Mouse (Mus musculus): ENCODE results near the gene Nceh1. TPM values are rescaled to one million over a fixed set of nuclear protein-coding genes. Genes with fewer than 3 reads are reported as not detected.

Nceh1 gene
- 33.5 and 59.1 TPM in 2 replicates for polyA plus RNA-seq (2012; rRNA removed)

DNA sequence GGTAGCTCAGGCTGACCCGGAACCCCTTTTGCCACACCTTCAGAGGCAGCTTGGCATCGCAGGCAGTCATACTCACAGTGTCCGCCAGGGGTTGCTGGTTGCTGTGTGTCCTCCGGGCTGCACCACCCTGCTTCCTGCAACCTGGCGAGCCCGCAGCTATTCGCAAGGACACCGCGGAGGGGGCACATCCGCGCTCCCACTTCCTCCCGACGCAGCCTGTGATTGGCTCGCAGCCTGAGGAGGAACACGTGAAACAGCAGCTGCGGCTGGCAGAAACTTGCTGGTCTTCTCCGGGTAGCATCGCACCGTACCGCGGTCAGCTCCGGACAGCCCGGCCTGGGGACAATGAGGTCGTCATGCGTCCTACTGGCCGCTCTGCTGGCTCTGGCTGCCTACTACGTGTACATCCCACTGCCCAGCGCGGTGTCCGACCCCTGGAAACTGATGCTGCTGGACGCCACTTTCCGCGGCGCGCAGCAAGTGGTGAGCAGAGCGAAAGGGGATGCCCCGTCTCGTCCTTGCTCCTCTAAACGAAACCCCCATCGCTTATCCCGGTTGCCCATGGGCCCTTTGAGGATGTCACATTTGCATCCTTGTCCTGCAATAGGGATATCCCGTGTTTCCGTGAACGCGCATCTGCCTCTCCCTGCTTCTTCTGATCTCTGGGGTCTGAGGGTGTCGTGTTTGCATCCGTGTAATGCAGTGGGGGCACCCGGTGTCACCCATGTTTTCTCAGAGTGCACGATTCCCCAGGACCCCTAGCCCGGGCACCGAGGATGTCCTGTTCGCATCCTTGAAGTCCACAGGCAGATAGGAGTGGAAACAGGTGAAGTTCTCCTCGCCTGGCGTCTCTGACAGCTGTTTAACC lies at the start of gene Nceh1:
Gene Nceh1, plus strand, starts transcription at position 233 of the 868 bp plus-strand sequence.

DNA sequence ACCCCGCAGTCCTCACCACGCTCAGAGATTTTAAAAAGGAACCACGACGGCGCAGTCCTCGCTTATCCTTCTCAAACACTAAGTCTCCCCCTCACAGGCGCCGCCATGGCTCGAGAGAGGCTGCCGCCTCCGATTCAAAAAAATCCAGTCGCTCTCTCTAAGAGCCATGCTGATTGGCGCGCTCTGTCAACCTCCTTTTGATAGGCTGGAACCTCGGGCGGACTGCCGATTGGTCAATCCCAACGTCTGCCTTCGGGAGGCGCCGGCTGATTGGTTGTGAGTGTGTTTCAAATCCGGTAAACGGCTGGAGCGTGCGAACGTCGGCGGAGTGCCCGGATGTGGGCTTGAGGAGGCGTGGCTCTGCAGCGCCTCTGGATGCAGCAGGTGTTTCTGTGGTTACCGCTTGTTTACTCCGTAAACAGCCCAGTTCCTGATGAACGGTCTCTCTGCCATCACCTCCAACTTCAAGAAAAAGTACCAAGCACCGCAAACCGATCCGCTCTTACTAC lies 29.0 kb upstream of the Nceh1 start, which contains the start of gene Ect2:
Gene Ect2, minus strand, starts transcription at position 178 of the 509 bp plus-strand sequence.

DNA sequence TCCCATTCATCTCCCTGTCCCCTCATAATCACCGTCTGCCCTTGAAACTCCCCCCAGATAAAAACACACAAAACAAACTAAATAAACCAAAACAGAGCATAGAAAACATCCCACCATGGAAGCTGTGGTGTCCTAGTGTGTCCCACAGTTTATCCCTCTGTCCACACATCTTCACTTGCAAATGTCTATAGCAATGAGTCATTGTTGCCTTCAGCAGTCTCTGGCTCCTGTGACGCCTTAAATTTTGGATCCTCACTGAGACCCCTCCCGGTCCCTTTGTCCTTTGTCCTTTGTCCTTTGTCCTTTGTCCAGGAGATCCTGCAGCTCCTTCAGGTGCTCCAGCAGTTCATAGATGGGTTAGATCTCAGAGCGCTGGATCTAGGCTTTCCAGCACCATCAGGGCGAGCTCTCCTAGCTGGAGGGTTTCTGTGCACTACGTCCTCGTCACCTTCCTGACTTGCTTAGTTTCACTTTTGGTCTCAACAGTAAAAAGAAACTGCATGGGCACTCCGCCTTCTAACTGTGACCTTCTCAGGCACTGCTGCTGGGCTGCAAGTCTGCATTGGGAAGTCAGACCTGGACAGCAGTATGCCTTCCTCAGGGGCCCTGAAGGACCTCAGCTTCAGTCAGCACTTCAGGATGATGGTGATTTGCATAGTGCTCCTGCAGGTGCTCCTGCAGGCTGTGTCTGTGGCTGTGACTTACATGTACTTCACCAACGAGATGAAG lies 134.0 kb downstream of the Nceh1 start, which contains the start of gene Tnfsf10:
Gene Tnfsf10, plus strand, starts transcription at position 470 of the 729 bp plus-strand sequence.

Other genes with a start within 250 kb of the Nceh1 start
- 1.3 and 2.1 TPM in 2 replicates for gene Ect2, start 29.1 kb upstream of the Nceh1 start, polyA plus RNA-seq (2012; rRNA removed)
- gene Tnfsf10, start 134.1 kb downstream of the Nceh1 start, polyA plus RNA-seq (2012; rRNA removed): 1.7 and 2.6 TPM in 2 replicates
- gene Ghsr, start 188.4 kb downstream of the Nceh1 start, polyA plus RNA-seq (2012; rRNA removed): not detected in 2 replicates

Data from colon, adult 2 months (tissue).